Mouse (Mus musculus) myocyte (in vitro differentiated cells): ENCODE results near the gene Lrmda.

Experiments
- E2F4 ChIP-seq: IDR thresholded peaks from one replicate; pipeline ENCODE4 v1.6.1; 2011; ENCODE audit warnings: mild to moderate bottlenecking, control low read depth, moderate library complexity; ENCODE audit not compliant: insufficient read depth
- MAX ChIP-seq: IDR thresholded peaks from one replicate; pipeline ENCODE4 v1.6.1; 2011; ENCODE audit warnings: low read depth, mild to moderate bottlenecking, control low read depth
- MYOG ChIP-seq, 3 experiments: IDR thresholded peaks; one replicate each; pipeline ENCODE4 v1.6.1; 2011; ENCODE audit warnings: control low read depth in 2 of 3, low read depth in 2 of 3, mild to moderate bottlenecking in 2 of 3; ENCODE audit not compliant: insufficient read length in 2 of 3, control insufficient read depth in 1 of 3, insufficient read depth in 1 of 3
- POLR2A ChIP-seq: IDR thresholded peaks from one replicate; pipeline ENCODE4 v1.6.1; 2011; ENCODE audit warnings: low read depth, mild to moderate bottlenecking, control low read depth, moderate library complexity; ENCODE audit not compliant: insufficient read length
- POLR2AphosphoS2 ChIP-seq: IDR thresholded peaks from one replicate; pipeline ENCODE4 v1.6.1; 2011; ENCODE audit warnings: low read depth, control low read depth; ENCODE audit not compliant: insufficient read length
- TCF12 ChIP-seq: IDR thresholded peaks from one replicate; pipeline ENCODE4 v1.6.1; 2011; ENCODE audit warnings: mild to moderate bottlenecking, control low read depth; ENCODE audit not compliant: poor library complexity, insufficient read depth, severe bottlenecking
- USF1 ChIP-seq: IDR thresholded peaks from one replicate; pipeline ENCODE4 v1.6.1; 2011; ENCODE audit warnings: low read depth, mild to moderate bottlenecking, control low read depth, moderate library complexity

GRCm38 (mm10) chr14:22643494-22643893 is 624.0 kb downstream of the Lrmda start:
- TF ChIP-seq POLR2A (no peak), USF1 (no peak), POLR2AphosphoS2 (no peak), MYOG (IDR thresholded peaks at IDR 0.05; ENCODE audit: control insufficient read depth in 1 of 3, insufficient read depth in 1 of 3, insufficient read length in 2 of 3, low read depth in 2 of 3) (peak in 2 of 3 experiments; percentile 31 to 72), MAX (no peak), TCF12 (peak; percentile 22), E2F4 (no peak)
